Mouse (Mus musculus): ENCODE data around the gene Zfp747. TPM values are rescaled to one million over a fixed set of nuclear protein-coding genes. Genes with fewer than 3 reads are reported as not detected.
A peak's percentile ranks its signal among the peaks of the same experiment; 100 is the strongest.
"Not testable (repeated sequence)": the region's sequence is repeated elsewhere in the genome, so short reads cannot be mapped to it uniquely, and the experiment has no call there.

The Zfp747 gene
- polyA plus RNA-seq, 1 experiment from 2014 or later: 9.1 TPM

DNA sequence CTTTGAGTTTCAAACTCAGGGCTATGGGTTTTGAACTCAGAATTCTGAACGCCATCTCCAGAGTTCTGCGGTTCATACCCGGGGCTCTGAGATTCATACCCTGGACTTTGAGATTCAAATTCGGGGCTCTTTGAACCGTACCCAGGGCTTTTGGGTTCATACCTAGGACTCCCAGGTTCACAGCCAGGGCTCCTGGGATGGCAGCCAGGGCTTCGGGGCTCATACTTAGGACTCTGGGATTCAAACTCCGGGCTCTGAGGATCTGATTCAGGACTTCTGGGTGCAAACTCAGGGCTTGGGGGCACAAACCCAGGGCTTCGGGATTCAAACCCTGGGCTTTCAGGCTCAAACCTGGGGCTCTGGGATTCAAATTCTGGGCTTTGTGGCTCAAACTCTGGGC is 31.5 kb downstream of the Zfp747 start:
- 91% methylated on average over 8 of the region's 8 CpGs for WGBS
- Histone ChIP-seq H3K4me3 (ENCODE audit: low read depth, low read length) (peak overlapping the region; percentile 93), H3K4me1 (ENCODE audit: control insufficient read depth, insufficient read depth, low read length) (peaks cover 11% of the 10 kb centered on the region; the same call in 1 of the 2 replicates), H3K27ac (ENCODE audit: low read depth, low read length) (no peak overlapping the region), H3K9ac (replicated peaks; ENCODE audit: low read depth, low read length) (peak overlapping the region; percentile 97; the same call in 1 of the 2 replicates), H3K27me3 (ENCODE audit: control insufficient read depth, insufficient read depth, low read length) (no peaks in the 10 kb centered on the region), H3K9me3 (ENCODE audit: control insufficient read depth, low read length) (no peaks in the 10 kb centered on the region), H3K4me2 (ENCODE audit: low read depth, low read length) (peak overlapping the region; percentile 77), H3K36me3 (ENCODE audit: control insufficient read depth, insufficient read depth, low read length) (0 out of 2 replicates have a peak, but pooled peaks cover 13% of the 10 kb centered on the region)
- no peak for ATAC-seq (ENCODE audit: low read depth)

DNA sequence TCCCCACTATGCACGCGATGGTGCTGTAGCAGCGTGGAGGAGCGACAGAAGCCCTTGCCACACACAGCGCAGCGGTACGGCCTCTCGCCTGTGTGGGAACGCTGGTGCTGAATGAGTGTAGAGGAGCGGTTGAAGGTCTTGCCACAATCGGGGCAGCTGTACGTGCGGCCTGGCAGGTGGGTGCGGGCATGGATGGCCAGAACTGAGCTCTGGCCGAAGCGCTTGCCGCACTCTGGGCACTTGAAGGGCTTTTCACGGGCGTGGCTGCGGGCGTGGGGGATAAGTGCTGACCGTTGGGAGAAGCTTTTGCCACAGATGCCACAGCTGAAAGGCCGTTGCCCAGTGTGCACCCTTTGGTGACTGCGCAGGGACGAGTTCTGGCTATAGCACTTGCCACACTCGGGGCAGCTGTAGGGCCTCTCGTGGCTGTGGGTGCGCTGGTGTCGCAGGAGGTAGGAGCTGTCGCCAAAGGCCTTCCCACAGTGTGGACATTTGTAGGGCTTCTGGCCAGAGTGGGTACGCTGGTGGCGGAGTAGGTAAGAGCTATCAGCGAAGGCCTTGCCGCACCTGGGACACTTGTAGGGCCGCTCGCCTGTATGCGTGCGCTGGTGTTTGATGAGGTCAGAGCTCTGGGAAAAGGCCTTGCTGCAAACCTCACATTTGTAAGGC is 32.4 kb downstream of the Zfp747 start:
- Histone ChIP-seq H3K27me3 (ENCODE audit: control insufficient read depth, insufficient read depth, low read length) (no peaks in the 10 kb centered on the region), H3K27ac (ENCODE audit: low read depth, low read length) (no peak overlapping the region), H3K36me3 (ENCODE audit: control insufficient read depth, insufficient read depth, low read length) (0 out of 2 replicates have a peak, but pooled peaks cover 13% of the 10 kb centered on the region), H3K9me3 (ENCODE audit: control insufficient read depth, low read length) (no peaks in the 10 kb centered on the region), H3K4me1 (ENCODE audit: control insufficient read depth, insufficient read depth, low read length) (peaks cover 11% of the 10 kb centered on the region; the same call in 1 of the 2 replicates), H3K4me3 (ENCODE audit: low read depth, low read length) (no peak overlapping the region), H3K9ac (replicated peaks; ENCODE audit: low read depth, low read length) (no peak overlapping the region), H3K4me2 (ENCODE audit: low read depth, low read length) (no peak overlapping the region)
- ATAC-seq (ENCODE audit: low read depth): no peak
- WGBS: 95% methylated on average over 38 of the region's 38 CpGs

- H3K27me3 ChIP-seq (ENCODE audit: control insufficient read depth, insufficient read depth, low read length): no peaks in the 10 kb centered on the region
- no peaks in the 10 kb centered on the region for H3K9me3 ChIP-seq (ENCODE audit: control insufficient read depth, low read length)
- no peak for ATAC-seq (ENCODE audit: low read depth)
- H3K36me3 ChIP-seq (ENCODE audit: control insufficient read depth, insufficient read depth, low read length): 0 out of 2 replicates have a peak, but pooled peaks cover 13% of the 10 kb centered on the region
- 97% methylated on average over 7 of the region's 7 CpGs for WGBS
- peaks cover 11% of the 10 kb centered on the region; the same call in 1 of the 2 replicates for H3K4me1 ChIP-seq (ENCODE audit: control insufficient read depth, insufficient read depth, low read length)
- no peak overlapping the region for H3K4me2 ChIP-seq (ENCODE audit: low read depth, low read length)
- H3K9ac ChIP-seq (replicated peaks; ENCODE audit: low read depth, low read length): no peak overlapping the region
- H3K4me3 ChIP-seq (ENCODE audit: low read depth, low read length): no peak overlapping the region
- H3K27ac ChIP-seq (ENCODE audit: low read depth, low read length): no peak overlapping the region
Observed at GRCm38 (mm10) chr7:127342888-127343287, 33.0 kb downstream of the Zfp747 start.

DNA sequence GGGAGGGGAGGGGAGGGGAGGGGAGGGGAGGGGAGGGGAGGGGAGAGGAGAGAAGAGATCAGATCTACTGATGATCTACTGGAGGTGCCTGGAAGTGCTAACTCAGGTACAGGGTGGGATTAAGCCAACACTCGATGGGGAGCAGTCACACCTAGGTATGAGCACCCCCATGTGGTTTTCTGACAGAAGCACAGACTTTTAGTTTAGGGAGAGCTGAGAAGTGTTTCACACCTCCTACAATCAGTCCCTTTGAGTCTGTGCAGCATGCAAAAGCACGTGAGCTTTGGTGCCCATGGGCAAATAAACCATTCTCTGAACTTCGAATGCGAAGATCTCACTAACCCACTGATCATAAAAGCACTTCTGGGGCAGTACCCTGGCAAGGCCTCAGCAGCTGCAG is 33.5 kb downstream of the Zfp747 start:
- Histone ChIP-seq H3K27me3 (ENCODE audit: control insufficient read depth, insufficient read depth, low read length) (no peaks in the 10 kb centered on the region), H3K4me3 (ENCODE audit: low read depth, low read length) (no peak overlapping the region), H3K9me3 (ENCODE audit: control insufficient read depth, low read length) (no peaks in the 10 kb centered on the region), H3K27ac (ENCODE audit: low read depth, low read length) (no peak overlapping the region), H3K36me3 (ENCODE audit: control insufficient read depth, insufficient read depth, low read length) (0 out of 2 replicates have a peak, but pooled peaks cover 13% of the 10 kb centered on the region), H3K9ac (replicated peaks; ENCODE audit: low read depth, low read length) (no peak overlapping the region), H3K4me1 (ENCODE audit: control insufficient read depth, insufficient read depth, low read length) (peaks cover 11% of the 10 kb centered on the region; the same call in 1 of the 2 replicates), H3K4me2 (ENCODE audit: low read depth, low read length) (no peak overlapping the region)
- 66% methylated on average over 4 of the region's 4 CpGs for WGBS
- ATAC-seq (ENCODE audit: low read depth): no peak

GRCm38 (mm10) chr7:127341861-127342260 is 34.0 kb downstream of the Zfp747 start:
- H3K4me2 ChIP-seq (ENCODE audit: low read depth, low read length); ATAC-seq (ENCODE audit: low read depth); H3K9ac ChIP-seq (replicated peaks; ENCODE audit: low read depth, low read length); H3K27me3 ChIP-seq (ENCODE audit: control insufficient read depth, insufficient read depth, low read length); H3K4me1 ChIP-seq (ENCODE audit: control insufficient read depth, insufficient read depth, low read length); H3K4me3 ChIP-seq (ENCODE audit: low read depth, low read length); H3K27ac ChIP-seq (ENCODE audit: low read depth, low read length); H3K9me3 ChIP-seq (ENCODE audit: control insufficient read depth, low read length): not testable (repeated sequence)
- WGBS: 96% methylated on average over 6 of the region's 6 CpGs
- 0 out of 2 replicates have a peak, but pooled peaks cover 13% of the 10 kb centered on the region for H3K36me3 ChIP-seq (ENCODE audit: control insufficient read depth, insufficient read depth, low read length)

- H3K36me3 ChIP-seq (ENCODE audit: control insufficient read depth, insufficient read depth, low read length): 0 out of 2 replicates have a peak, but pooled peaks cover 13% of the 10 kb centered on the region
- no peak overlapping the region for H3K4me2 ChIP-seq (ENCODE audit: low read depth, low read length)
- no peaks in the 10 kb centered on the region for H3K9me3 ChIP-seq (ENCODE audit: control insufficient read depth, low read length)
- H3K27me3 ChIP-seq (ENCODE audit: control insufficient read depth, insufficient read depth, low read length): no peaks in the 10 kb centered on the region
- no peak overlapping the region for H3K27ac ChIP-seq (ENCODE audit: low read depth, low read length)
- no peak overlapping the region for H3K9ac ChIP-seq (replicated peaks; ENCODE audit: low read depth, low read length)
- ATAC-seq (ENCODE audit: low read depth): no peak
- no peak overlapping the region for H3K4me3 ChIP-seq (ENCODE audit: low read depth, low read length)
- peaks cover 6% of the 10 kb centered on the region; the same call in 1 of the 2 replicates for H3K4me1 ChIP-seq (ENCODE audit: control insufficient read depth, insufficient read depth, low read length)
- 97% methylated on average over 8 of the region's 8 CpGs for WGBS
Observed at GRCm38 (mm10) chr7:127341356-127341755, 34.5 kb downstream of the Zfp747 start.

GRCm38 (mm10) chr7:127337636-127338035 is 38.2 kb downstream of the Zfp747 start:
- H3K4me3 ChIP-seq (ENCODE audit: low read depth, low read length): no peak overlapping the region
- H3K9ac ChIP-seq (replicated peaks; ENCODE audit: low read depth, low read length): no peak overlapping the region
- H3K4me2 ChIP-seq (ENCODE audit: low read depth, low read length): no peak overlapping the region
- ATAC-seq (ENCODE audit: low read depth): no peak
- no peaks in the 10 kb centered on the region for H3K4me1 ChIP-seq (ENCODE audit: control insufficient read depth, insufficient read depth, low read length)
- no peaks in the 10 kb centered on the region for H3K27me3 ChIP-seq (ENCODE audit: control insufficient read depth, insufficient read depth, low read length)
- no peak overlapping the region for H3K27ac ChIP-seq (ENCODE audit: low read depth, low read length)
- H3K9me3 ChIP-seq (ENCODE audit: control insufficient read depth, low read length): no peaks in the 10 kb centered on the region
- WGBS: 77% methylated on average over 4 of the region's 4 CpGs
- 0 out of 2 replicates have a peak, but pooled peaks cover 1% of the 10 kb centered on the region for H3K36me3 ChIP-seq (ENCODE audit: control insufficient read depth, insufficient read depth, low read length)

DNA sequence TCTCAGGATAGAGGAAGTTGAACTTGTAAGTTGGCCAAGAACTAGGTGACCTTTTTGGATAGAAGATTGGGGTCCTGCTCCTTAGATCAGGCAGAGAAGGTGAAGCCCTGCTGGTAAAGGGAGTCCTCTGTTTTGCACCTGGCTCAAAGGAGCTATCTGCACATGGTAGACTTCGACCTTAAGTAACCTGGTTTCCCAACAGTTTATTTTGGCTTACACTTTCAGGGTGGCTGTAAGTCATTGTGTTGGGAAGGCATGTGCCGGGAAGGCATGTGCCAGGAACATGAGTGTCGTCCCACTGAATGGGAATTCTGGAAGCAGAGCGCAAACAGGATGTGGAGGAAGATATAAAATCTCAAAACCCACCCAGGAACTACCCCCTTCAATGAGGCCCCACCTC is 40.2 kb downstream of the Zfp747 start:
- no peak for ATAC-seq (ENCODE audit: low read depth)
- WGBS: 92% methylated on average over 4 of the region's 4 CpGs

DNA sequence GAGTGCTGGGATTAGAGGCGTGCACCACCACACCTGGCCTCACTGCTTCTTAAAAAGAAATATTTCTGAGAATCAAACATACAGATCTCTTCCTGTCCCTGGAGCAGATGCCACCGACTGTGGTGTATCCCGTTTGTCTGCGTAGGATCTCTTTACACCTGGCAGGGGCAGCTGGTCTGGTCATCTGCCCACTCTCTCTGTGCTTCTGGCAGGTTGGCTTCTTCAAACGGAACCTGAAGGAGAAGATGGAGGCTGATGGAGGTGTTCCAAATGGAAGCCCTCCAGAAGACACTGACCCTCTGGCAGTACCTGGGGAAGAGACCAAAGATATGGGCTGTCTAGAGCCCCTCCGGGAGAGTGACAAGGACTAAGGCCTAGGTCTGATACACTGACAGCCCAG is 42.6 kb downstream of the Zfp747 start:
- Histone ChIP-seq H3K27ac (ENCODE audit: low read depth, low read length) (no peak overlapping the region), H3K4me2 (ENCODE audit: low read depth, low read length) (no peak overlapping the region), H3K4me3 (ENCODE audit: low read depth, low read length) (no peak overlapping the region), H3K9me3 (ENCODE audit: control insufficient read depth, low read length) (no peaks in the 10 kb centered on the region), H3K9ac (replicated peaks; ENCODE audit: low read depth, low read length) (no peak overlapping the region), H3K27me3 (ENCODE audit: control insufficient read depth, insufficient read depth, low read length) (no peaks in the 10 kb centered on the region), H3K36me3 (ENCODE audit: control insufficient read depth, insufficient read depth, low read length) (no peaks in the 10 kb centered on the region), H3K4me1 (ENCODE audit: control insufficient read depth, insufficient read depth, low read length) (no peaks in the 10 kb centered on the region)
- WGBS: 91% methylated on average over 6 of the region's 6 CpGs
- no peak for ATAC-seq (ENCODE audit: low read depth)

More for the DNA sequence above, 40.2 kb downstream of the Zfp747 start:
- no peak overlapping the region for H3K27ac ChIP-seq (ENCODE audit: low read depth, low read length)
- H3K27me3 ChIP-seq (ENCODE audit: control insufficient read depth, insufficient read depth, low read length): no peaks in the 10 kb centered on the region
- no peaks in the 10 kb centered on the region for H3K4me1 ChIP-seq (ENCODE audit: control insufficient read depth, insufficient read depth, low read length)
- H3K4me2 ChIP-seq (ENCODE audit: low read depth, low read length): no peak overlapping the region
- H3K4me3 ChIP-seq (ENCODE audit: low read depth, low read length): no peak overlapping the region
- H3K9ac ChIP-seq (replicated peaks; ENCODE audit: low read depth, low read length): no peak overlapping the region
- no peaks in the 10 kb centered on the region for H3K36me3 ChIP-seq (ENCODE audit: control insufficient read depth, insufficient read depth, low read length)
- H3K9me3 ChIP-seq (ENCODE audit: control insufficient read depth, low read length): no peaks in the 10 kb centered on the region

All from neural tube, embryonic 14.5 days (tissue).